Mouse (Mus musculus): ENCODE results near the gene Slc45a3.

DNA sequence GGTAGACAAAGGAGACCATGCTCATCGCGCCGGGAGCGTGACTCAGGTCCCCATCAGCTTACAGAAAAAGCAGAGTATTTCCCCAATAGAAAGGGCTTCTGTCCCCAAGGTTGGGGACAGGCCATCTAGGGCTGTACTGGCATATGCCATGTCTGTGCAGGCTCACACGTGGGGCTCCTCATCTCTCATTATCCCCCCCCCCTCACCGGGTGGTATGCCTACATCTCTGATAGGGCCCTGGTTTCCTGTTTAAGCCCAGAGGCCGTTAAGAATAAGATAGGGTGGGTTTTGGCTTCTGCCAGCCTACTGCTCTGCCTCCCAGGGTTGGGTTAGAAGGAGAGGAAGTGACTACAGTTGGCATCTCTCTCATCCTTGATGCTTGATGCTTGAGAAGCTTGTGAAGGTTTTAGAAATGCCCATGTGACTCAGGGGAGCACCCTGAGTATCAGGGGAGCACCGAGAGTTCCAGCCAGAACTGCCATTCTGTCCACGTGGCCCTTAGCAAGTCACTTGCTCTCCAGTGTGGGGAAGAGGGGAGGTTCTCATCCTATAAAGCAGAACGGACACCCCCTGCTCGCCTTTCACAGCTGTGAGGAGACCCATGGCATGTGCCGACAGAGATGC is 8.4 kb upstream of the Slc45a3 start:
- TF ChIP-seq CTCF (IDR thresholded peaks at IDR 0.05; ENCODE audit: control insufficient read depth, insufficient read depth, low read length) (no peak), POLR2A (IDR thresholded peaks at IDR 0.05; ENCODE audit: borderline replicate concordance, control insufficient read depth, low read depth, low read length) (no peak)

All from bone marrow, adult 2 months (tissue).